Mouse (Mus musculus) myocyte (in vitro differentiated cells): ENCODE results near the gene Gm17428. TPM values are rescaled to one million over a fixed set of nuclear protein-coding genes. Genes with fewer than 3 reads are reported as not detected.
"Not testable (repeated sequence)": the region's sequence is repeated elsewhere in the genome, so short reads cannot be mapped to it uniquely, and the experiment has no call there.

Source experiments
- H3K27me3 ChIP-seq: one replicate; pipeline ENCODE4 v1.6.1; 2011; ENCODE audit not compliant: control insufficient read depth, insufficient read depth, insufficient read length
- H3K36me3 ChIP-seq: one replicate; pipeline ENCODE4 v1.6.1; 2011; ENCODE audit not compliant: control insufficient read depth, insufficient read depth
- H3K4me2 ChIP-seq: one replicate; pipeline ENCODE4 v1.6.1; 2011; ENCODE audit warnings: low read depth, control low read depth
- H3K4me3 ChIP-seq: one replicate; pipeline ENCODE4 v1.5.1; 2011; ENCODE audit warnings: mild to moderate bottlenecking, control low read depth, moderate library complexity
- H3K79me2 ChIP-seq: one replicate; pipeline ENCODE4 v1.6.1; 2011; ENCODE audit not compliant: control insufficient read depth, insufficient read depth
- H3ac ChIP-seq: one replicate; pipeline ENCODE4 v1.6.1; 2011; ENCODE audit not compliant: control insufficient read depth, insufficient read length
- CEBPB ChIP-seq: IDR thresholded peaks from 2 replicates; pipeline ENCODE4 v1.6.1; 2011; ENCODE audit warnings: mild to moderate bottlenecking, moderate library complexity; ENCODE audit not compliant: poor library complexity, insufficient read depth, severe bottlenecking
- E2F4 ChIP-seq: IDR thresholded peaks from one replicate; pipeline ENCODE4 v1.6.1; 2011; ENCODE audit warnings: mild to moderate bottlenecking, control low read depth, moderate library complexity; ENCODE audit not compliant: insufficient read depth
- MAX ChIP-seq: IDR thresholded peaks from one replicate; pipeline ENCODE4 v1.6.1; 2011; ENCODE audit warnings: low read depth, mild to moderate bottlenecking, control low read depth
- MYOD1 ChIP-seq, 3 experiments: IDR thresholded peaks; one replicate each; pipeline ENCODE4 v1.6.1; 2011; ENCODE audit warnings: control low read depth in 2 of 3, low read depth in 2 of 3, mild to moderate bottlenecking in 2 of 3, moderate library complexity in 1 of 3; ENCODE audit not compliant: insufficient read length in 2 of 3, control insufficient read depth in 1 of 3
- MYOG ChIP-seq, 3 experiments: IDR thresholded peaks; one replicate each; pipeline ENCODE4 v1.6.1; 2011; ENCODE audit warnings: control low read depth in 2 of 3, low read depth in 2 of 3, mild to moderate bottlenecking in 2 of 3; ENCODE audit not compliant: insufficient read length in 2 of 3, control insufficient read depth in 1 of 3, insufficient read depth in 1 of 3
- POLR2A ChIP-seq: IDR thresholded peaks from one replicate; pipeline ENCODE4 v1.6.1; 2011; ENCODE audit warnings: low read depth, mild to moderate bottlenecking, control low read depth, moderate library complexity; ENCODE audit not compliant: insufficient read length
- POLR2AphosphoS2 ChIP-seq: IDR thresholded peaks from one replicate; pipeline ENCODE4 v1.6.1; 2011; ENCODE audit warnings: low read depth, control low read depth; ENCODE audit not compliant: insufficient read length
- REST ChIP-seq: IDR thresholded peaks from one replicate; pipeline ENCODE4 v1.6.1; 2011; ENCODE audit warnings: mild to moderate bottlenecking, control low read depth, moderate library complexity; ENCODE audit not compliant: insufficient read depth, insufficient read length
- SRF ChIP-seq: IDR thresholded peaks from one replicate; pipeline ENCODE4 v1.6.1; 2011; ENCODE audit warnings: low read depth; ENCODE audit not compliant: control insufficient read depth, insufficient read length
- TCF12 ChIP-seq: IDR thresholded peaks from one replicate; pipeline ENCODE4 v1.6.1; 2011; ENCODE audit warnings: mild to moderate bottlenecking, control low read depth; ENCODE audit not compliant: poor library complexity, insufficient read depth, severe bottlenecking
- TCF3 ChIP-seq: IDR thresholded peaks from one replicate; pipeline ENCODE4 v1.6.1; 2011; ENCODE audit warnings: low read depth, control low read depth; ENCODE audit not compliant: insufficient read length
- USF1 ChIP-seq: IDR thresholded peaks from one replicate; pipeline ENCODE4 v1.6.1; 2011; ENCODE audit warnings: low read depth, mild to moderate bottlenecking, control low read depth, moderate library complexity
- polyA plus RNA-seq: library from polyadenylated mRNA; unstranded; fragments of >200 nt; fragmentation: generic; extraction: Trizol; gene quantifications from one replicate; pipeline ENCODE4 v1.2.1, GENCODE M21; 2012; ENCODE audit warnings: missing spikeins

The Gm17428 gene
- polyA plus RNA-seq, 1 experiment, result not detected

GRCm38 (mm10) chr14:54963727-54964126 is 13.0 kb upstream of the Gm17428 start:
- Histone ChIP-seq H3K79me2 (no peaks in the 10 kb centered on the region), H3K36me3 (no peaks in the 10 kb centered on the region), H3K4me2 (no peak overlapping the region), H3ac (no peak overlapping the region), H3K27me3 (peaks cover 54% of the 10 kb centered on the region), H3K4me3 (no peak overlapping the region)
- no peak for TF ChIP-seq SRF

DNA sequence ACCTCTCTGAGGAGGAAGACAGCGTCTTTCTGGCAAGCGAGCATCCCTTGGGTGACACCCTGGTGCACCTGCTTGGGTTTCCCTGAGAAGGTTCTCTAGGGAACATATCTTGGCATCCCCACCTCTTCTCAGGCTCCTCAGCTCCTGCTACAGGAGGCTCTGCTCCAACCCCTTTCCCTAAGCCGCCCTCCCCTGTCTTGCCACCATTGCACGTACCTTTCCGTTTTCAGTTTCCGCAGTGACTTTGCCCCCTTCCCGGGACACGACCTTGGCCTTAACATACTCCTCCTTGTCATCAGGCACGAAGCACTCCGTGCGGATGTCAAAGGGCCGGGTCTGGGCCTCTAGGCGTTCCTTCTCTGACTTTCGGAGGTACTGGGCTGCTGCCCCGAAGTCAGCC is 11.7 kb upstream of the Gm17428 start:
- Histone ChIP-seq H3ac (no peak overlapping the region), H3K4me3 (no peak overlapping the region), H3K27me3 (peaks cover 55% of the 10 kb centered on the region), H3K4me2 (no peak overlapping the region), H3K79me2 (no peaks in the 10 kb centered on the region), H3K36me3 (no peaks in the 10 kb centered on the region)
- TF ChIP-seq USF1, result no peak
- TF ChIP-seq MYOD1 (IDR thresholded peaks at IDR 0.05; ENCODE audit: control insufficient read depth in 1 of 3, insufficient read length in 2 of 3, low read depth in 2 of 3), result no peak
- no peak for TF ChIP-seq TCF12
- no peak for TF ChIP-seq CEBPB
- TF ChIP-seq REST, result no peak
- TF ChIP-seq TCF3, result no peak
- TF ChIP-seq MYOG (IDR thresholded peaks at IDR 0.05; ENCODE audit: control insufficient read depth in 1 of 3, insufficient read depth in 1 of 3, insufficient read length in 2 of 3, low read depth in 2 of 3), result no peak
- no peak for TF ChIP-seq POLR2A

DNA sequence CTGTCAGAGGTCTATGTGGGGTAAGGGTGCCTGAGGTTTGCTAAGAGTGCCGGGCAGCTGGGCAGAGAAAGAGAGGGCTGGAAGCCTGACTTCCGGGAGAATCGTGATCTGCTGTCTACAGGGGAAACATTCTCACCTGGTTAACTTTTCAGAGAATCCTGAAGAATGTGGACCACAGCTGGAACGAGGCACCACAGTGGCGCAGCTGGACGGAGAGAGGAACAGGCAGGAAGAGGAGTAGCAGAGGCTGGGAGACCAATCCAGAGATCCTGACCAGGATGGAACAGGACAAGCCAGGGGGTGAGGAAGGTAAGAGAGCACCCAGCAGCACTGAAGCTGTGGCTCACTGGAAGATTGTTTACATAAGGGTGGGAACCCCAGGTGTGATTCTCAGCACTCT is 11.1 kb upstream of the Gm17428 start:
- peaks cover 59% of the 10 kb centered on the region for H3K27me3 ChIP-seq
- TF ChIP-seq REST, result no peak
- no peak for TF ChIP-seq E2F4
- TF ChIP-seq MAX, result no peak
- no peak for TF ChIP-seq MYOG (IDR thresholded peaks at IDR 0.05; ENCODE audit: control insufficient read depth in 1 of 3, insufficient read depth in 1 of 3, insufficient read length in 2 of 3, low read depth in 2 of 3)
- no peak for TF ChIP-seq SRF
- no peak for TF ChIP-seq POLR2AphosphoS2
- H3K4me2 ChIP-seq, result no peak overlapping the region
- H3ac ChIP-seq, result no peak overlapping the region
- no peaks in the 10 kb centered on the region for H3K36me3 ChIP-seq
- H3K79me2 ChIP-seq, result no peaks in the 10 kb centered on the region
- no peak overlapping the region for H3K4me3 ChIP-seq

DNA sequence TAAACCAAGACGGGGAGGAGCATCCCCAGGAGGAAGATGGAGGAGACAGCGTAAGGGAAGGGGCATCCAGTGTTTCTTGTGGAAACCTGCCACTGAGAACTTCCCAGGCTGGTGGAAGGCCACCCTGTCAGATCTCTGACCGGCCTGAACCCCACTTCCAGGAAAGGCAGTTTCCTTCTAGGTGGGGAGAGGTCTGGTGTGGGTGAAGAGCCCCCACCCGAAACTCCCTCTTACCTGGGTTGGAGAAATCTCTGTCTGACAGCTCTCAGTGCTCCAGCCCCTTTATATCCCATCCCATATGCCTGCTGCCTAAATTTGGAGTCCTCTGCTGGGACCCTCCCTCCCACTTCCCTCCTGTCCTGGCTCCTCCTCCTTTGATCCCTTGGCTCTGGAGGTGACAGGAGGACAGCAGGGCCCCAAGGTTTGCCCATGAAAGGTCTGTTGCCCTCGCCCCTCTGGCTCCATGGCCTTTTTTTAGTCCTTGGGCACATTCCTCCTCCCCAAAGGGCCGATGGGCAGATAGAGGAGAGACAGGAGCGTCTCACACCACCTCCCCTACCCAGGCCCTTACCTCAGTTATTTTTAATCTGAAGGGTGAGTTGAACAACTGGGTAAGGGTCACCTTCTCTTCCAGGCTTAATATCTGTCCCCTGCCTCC is 10.3 kb upstream of the Gm17428 start, which contains the start of gene Myh6:
Gene Myh6, minus strand, starts transcription at position 608 of the 658 bp plus-strand sequence.
- no peaks in the 10 kb centered on the region for H3K36me3 ChIP-seq
- peaks cover 51% of the 10 kb centered on the region for H3K27me3 ChIP-seq

GRCm38 (mm10) chr14:54967874-54968273 is 8.9 kb upstream of the Gm17428 start:
- Histone ChIP-seq H3K27me3 (peaks cover 50% of the 10 kb centered on the region), H3ac (no peak overlapping the region), H3K4me2 (no peak overlapping the region), H3K36me3 (no peaks in the 10 kb centered on the region), H3K4me3 (no peak overlapping the region), H3K79me2 (no peaks in the 10 kb centered on the region)
- TF ChIP-seq E2F4 (no peak), MYOD1 (IDR thresholded peaks at IDR 0.05; ENCODE audit: control insufficient read depth in 1 of 3, insufficient read length in 2 of 3, low read depth in 2 of 3) (no peak), REST (no peak)

More for the DNA sequence above, 10.3 kb upstream of the Gm17428 start, which contains the start of gene Myh6:
- H3K4me3 ChIP-seq, result no peak within 1 kb of the TSS
- H3ac ChIP-seq, result no peak within 1 kb of the TSS
- no peaks in the 10 kb centered on the region for H3K79me2 ChIP-seq
- H3K4me2 ChIP-seq, result no peak within 1 kb of the TSS
- no peak for TF ChIP-seq E2F4
- no peak for TF ChIP-seq POLR2AphosphoS2
- TF ChIP-seq REST, result no peak
- TF ChIP-seq MAX, result no peak

- TF ChIP-seq POLR2AphosphoS2 (no peak), MAX (no peak)
- no peaks in the 10 kb centered on the region for H3K36me3 ChIP-seq
- H3K4me3 ChIP-seq, result no peak overlapping the region
- H3ac ChIP-seq, result no peak overlapping the region
- no peaks in the 10 kb centered on the region for H3K79me2 ChIP-seq
- no peak overlapping the region for H3K4me2 ChIP-seq
- H3K27me3 ChIP-seq, result peaks cover 51% of the 10 kb centered on the region
These were observed 8.4 kb upstream of the Gm17428 start for GRCm38 (mm10) chr14:54968344-54968743.

GRCm38 (mm10) chr14:54972786-54973185 is 3.9 kb upstream of the Gm17428 start:
- H3K4me3 ChIP-seq, H3K36me3 ChIP-seq, H3K79me2 ChIP-seq, H3K4me2 ChIP-seq, H3ac ChIP-seq: not testable (repeated sequence)
- peaks cover 38% of the 10 kb centered on the region for H3K27me3 ChIP-seq
